Mouse (Mus musculus) kidney, adult 2 months (tissue): ENCODE results near the gene 4931428L18Rik. TPM values are rescaled to one million over a fixed set of nuclear protein-coding genes. Genes with fewer than 3 reads are reported as not detected.

Experiments
- DNase-seq: peaks from one replicate; pipeline ENCODE4 v3.0.0; 2021
- H3K27ac ChIP-seq: fragments of 200-500 bp; 2 replicates; pipeline ENCODE4 v1.5.1; 2012; ENCODE audit warnings: low read depth, low read length, control low read depth, inconsistent platforms; ENCODE audit not compliant: insufficient read depth
- H3K27me3 ChIP-seq: fragments of 200-500 bp; replicated peaks from 2 replicates; pipeline ENCODE4 v1.6.1; 2012; ENCODE audit warnings: mild to moderate bottlenecking, moderate library complexity, low read length, inconsistent platforms; ENCODE audit not compliant: control insufficient read depth, insufficient read depth
- H3K36me3 ChIP-seq: fragments of 200-500 bp; 2 replicates; pipeline ENCODE4 v1.6.1; 2012; ENCODE audit warnings: mild to moderate bottlenecking, moderate library complexity, low read length, inconsistent platforms; ENCODE audit not compliant: control insufficient read depth, insufficient read depth
- H3K4me1 ChIP-seq: fragments of 200-500 bp; 2 replicates; pipeline ENCODE4 v1.6.1; 2011; ENCODE audit warnings: low read length; ENCODE audit not compliant: control insufficient read depth, insufficient read depth
- H3K4me3 ChIP-seq: fragments of 200-500 bp; 2 replicates; pipeline ENCODE4 v1.5.1; 2011; ENCODE audit warnings: mild to moderate bottlenecking, low read depth, low read length, control low read depth; ENCODE audit not compliant: insufficient read depth
- CTCF ChIP-seq: fragments of 200-500 bp; conservative IDR thresholded peaks from 2 replicates; pipeline ENCODE4 v1.5.1; 2011; ENCODE audit warnings: low read depth, mild to moderate bottlenecking, control low read depth, low read length, moderate library complexity, mixed read lengths; ENCODE audit not compliant: insufficient read depth, insufficient read length
- POLR2A ChIP-seq: fragments of 200-500 bp; IDR thresholded peaks from one replicate; pipeline ENCODE4 v1.6.1; 2011; ENCODE audit warnings: low read depth, low read length, control low read depth
- WGBS: fragments of 180-500 bp; shearing (Covaris S2); methylation state at CpG from one replicate; pipeline ENCODE4 v1.1.7; 2018; 5-methylcytosine and 5-hydroxymethylcytosine counted together
- polyA plus RNA-seq: library from polyadenylated mRNA; depleted of rRNA; stranded (reverse); fragments of >200 nt; gene quantifications from 2 replicates; pipeline ENCODE4 v1.2.3, GENCODE M21; 2012; rRNA removed

Gene 4931428L18Rik
- not detected in 2 replicates for polyA plus RNA-seq

- TF ChIP-seq CTCF (no peak), POLR2A (no peak)
- Histone ChIP-seq H3K27me3 (no peaks in the 10 kb centered on the region; the same call in 1 of the 2 replicates), H3K4me1 (no peaks in the 10 kb centered on the region), H3K36me3 (no peaks in the 10 kb centered on the region), H3K27ac (no peak within 1 kb of the TSS), H3K4me3 (no peak within 1 kb of the TSS)
- 88% methylated on average over 7 of the region's 7 CpGs for WGBS
- no peak for DNase-seq
These were observed at the start of gene 4931428L18Rik, which contains the start of gene Pih1d3 for GRCm38 (mm10) chr1:31222564-31222963. Gene 4931428L18Rik (minus strand): TSS chr1:31222684. Gene Pih1d3 (plus strand): TSS chr1:31222838.

GRCm38 (mm10) chr1:31260218-31260923, 37.9 kb upstream of the 4931428L18Rik start:
- no peak overlapping the region for H3K4me3 ChIP-seq
- no peaks in the 10 kb centered on the region for H3K36me3 ChIP-seq
- DNase-seq: peak; percentile 4
- 50% methylated on average over 10 of the region's 10 CpGs for WGBS
- TF ChIP-seq CTCF (no peak), POLR2A (no peak)
- no peak overlapping the region for H3K27ac ChIP-seq
- no peaks in the 10 kb centered on the region for H3K27me3 ChIP-seq
- H3K4me1 ChIP-seq: no peaks in the 10 kb centered on the region

GRCm38 (mm10) chr1:31233319-31234036, 11.0 kb upstream of the 4931428L18Rik start:
- no peak overlapping the region for H3K4me3 ChIP-seq
- H3K27me3 ChIP-seq: no peaks in the 10 kb centered on the region
- no peak overlapping the region for H3K27ac ChIP-seq
- no peak for TF ChIP-seq CTCF
- H3K36me3 ChIP-seq: no peaks in the 10 kb centered on the region
- peak; percentile 20 for DNase-seq
- no peaks in the 10 kb centered on the region for H3K4me1 ChIP-seq

GRCm38 (mm10) chr1:31220599-31221250, 1.8 kb downstream of the 4931428L18Rik start:
- Histone ChIP-seq H3K27me3 (no peaks in the 10 kb centered on the region; the same call in 1 of the 2 replicates), H3K4me3 (no peak overlapping the region), H3K4me1 (no peaks in the 10 kb centered on the region), H3K36me3 (no peaks in the 10 kb centered on the region), H3K27ac (no peak overlapping the region)
- TF ChIP-seq CTCF (no peak), POLR2A (no peak)
- DNase-seq: no peak
- 90% methylated on average over 4 of the region's 4 CpGs for WGBS

GRCm38 (mm10) chr1:31214831-31215230, 7.7 kb downstream of the 4931428L18Rik start:
- Histone ChIP-seq H3K27me3 (no peaks in the 10 kb centered on the region), H3K4me1 (no peaks in the 10 kb centered on the region), H3K27ac (no peak overlapping the region), H3K36me3 (no peaks in the 10 kb centered on the region), H3K4me3 (no peak overlapping the region)
- TF ChIP-seq POLR2A (no peak), CTCF (no peak)
- WGBS: 52% methylated on average over 1 of the region's 1 CpGs
- no peak for DNase-seq

- no peak overlapping the region for H3K27ac ChIP-seq
- DNase-seq: peak; percentile 60
- no peaks in the 10 kb centered on the region for H3K36me3 ChIP-seq
- H3K4me1 ChIP-seq: no peaks in the 10 kb centered on the region
- TF ChIP-seq CTCF (peak; percentile 67), POLR2A (no peak)
- H3K27me3 ChIP-seq: no peaks in the 10 kb centered on the region
- no peak overlapping the region for H3K4me3 ChIP-seq
- 1% methylated on average over 5 of the region's 5 CpGs for WGBS
These were observed 12.3 kb downstream of the 4931428L18Rik start for GRCm38 (mm10) chr1:31210144-31210543.

- Histone ChIP-seq H3K27ac (no peak overlapping the region), H3K27me3 (no peaks in the 10 kb centered on the region), H3K4me1 (no peaks in the 10 kb centered on the region), H3K36me3 (no peaks in the 10 kb centered on the region), H3K4me3 (no peak overlapping the region)
- no peak for TF ChIP-seq POLR2A
- TF ChIP-seq CTCF: no peak
- WGBS: 76% methylated on average over 3 of the region's 3 CpGs
- DNase-seq: no peak
These were observed 16.7 kb downstream of the 4931428L18Rik start for GRCm38 (mm10) chr1:31205770-31206169.
